Mouse (Mus musculus) urinary bladder, postnatal 25 days (tissue): Measurements from ENCODE around the gene Tsks.
A peak's percentile ranks its signal among the peaks of the same experiment; 100 is the strongest.

ENCODE experiments used
- DNase-seq: peaks from one replicate; pipeline ENCODE4 v3.0.0; 2022; ENCODE audit warnings: low spot score

The Tsks gene

GRCm38 (mm10) chr7:44981539-44981938 lies 38.5 kb downstream of the Tsks start:
- DNase-seq, result no peak

GRCm38 (mm10) chr7:44983085-44983484 lies 40.1 kb downstream of the Tsks start:
- peak; percentile 89 for DNase-seq

GRCm38 (mm10) chr7:44983944-44984832 lies 41.2 kb downstream of the Tsks start:
- no peak for DNase-seq

GRCm38 (mm10) chr7:44984833-44985164 lies 41.8 kb downstream of the Tsks start:
- DNase-seq, result no peak

- DNase-seq, result peak; percentile 63
Measured at GRCm38 (mm10) chr7:44985595-44986191, 42.7 kb downstream of the Tsks start.

GRCm38 (mm10) chr7:44986192-44986878 lies 43.3 kb downstream of the Tsks start, which contains the start of gene Prmt1:
Prmt1 (minus strand) TSS chr7:44986568.
- peak; percentile 87 for DNase-seq

GRCm38 (mm10) chr7:44986879-44987718 lies 44.1 kb downstream of the Tsks start:
- no peak for DNase-seq

GRCm38 (mm10) chr7:44996672-44997071 lies 53.7 kb downstream of the Tsks start:
- no peak for DNase-seq

GRCm38 (mm10) chr7:44997231-44997939 lies 54.4 kb downstream of the Tsks start, which contains the start of gene Irf3:
Irf3 (plus strand) TSS chr7:44997648.
- DNase-seq, result peak; percentile 96

- DNase-seq, result no peak
Measured at GRCm38 (mm10) chr7:44997940-44998428, 55.0 kb downstream of the Tsks start.

- peak; percentile 44 for DNase-seq
Measured at GRCm38 (mm10) chr7:44998501-44998955, 55.5 kb downstream of the Tsks start, which contains the start of gene Bcl2l12. Bcl2l12 (minus strand) TSS chr7:44998712.

GRCm38 (mm10) chr7:44999753-45000152 lies 56.7 kb downstream of the Tsks start:
- no peak for DNase-seq

GRCm38 (mm10) chr7:45000539-45001114 lies 57.6 kb downstream of the Tsks start:
- no peak for DNase-seq

- no peak for DNase-seq
Measured at GRCm38 (mm10) chr7:45002440-45002839, 59.4 kb downstream of the Tsks start.

GRCm38 (mm10) chr7:45004546-45004945 lies 61.5 kb downstream of the Tsks start:
- DNase-seq, result no peak

- no peak for DNase-seq
Measured at GRCm38 (mm10) chr7:45005321-45005992, 62.5 kb downstream of the Tsks start.

GRCm38 (mm10) chr7:45006503-45006902 lies 63.5 kb downstream of the Tsks start:
- DNase-seq, result no peak

GRCm38 (mm10) chr7:45007141-45007540 lies 64.1 kb downstream of the Tsks start:
- no peak for DNase-seq
